Mouse (Mus musculus) heart, embryonic 13.5 days (tissue): Measurements from ENCODE around the gene Thegl. TPM values are rescaled to one million over a fixed set of nuclear protein-coding genes. Genes with fewer than 3 reads are reported as not detected.
"Not testable (repeated sequence)": the region's sequence is repeated elsewhere in the genome, so short reads cannot be mapped to it uniquely, and the experiment has no call there.

Experiments
- ATAC-seq: fragments of 200-750 bp; cut with Nextera tagmentation; 2 replicates; pipeline ENCODE4 v1.8.0; 2017; ENCODE audit warnings: moderate TSS enrichment; ENCODE audit not compliant: insufficient number of reproducible peaks, low FRiP score, low TSS enrichment; ENCODE audit errors: extremely low read depth
- H3K27ac ChIP-seq: fragments of 300-500 bp; sonication (generic); replicated peaks from 2 replicates; pipeline ENCODE4 v1.5.1; 2015; ENCODE audit warnings: moderate library complexity, mild to moderate bottlenecking, inconsistent platforms
- H3K27me3 ChIP-seq: fragments of 300-500 bp; sonication (generic); replicated peaks from 2 replicates; pipeline ENCODE4 v1.6.1; 2015; ENCODE audit warnings: mild to moderate bottlenecking, inconsistent platforms
- H3K36me3 ChIP-seq: fragments of 300-500 bp; sonication (generic); 2 replicates; pipeline ENCODE4 v1.6.1; 2015; ENCODE audit warnings: mild to moderate bottlenecking, inconsistent platforms
- H3K4me1 ChIP-seq: fragments of 300-500 bp; sonication (generic); 2 replicates; pipeline ENCODE4 v1.6.1; 2015; ENCODE audit warnings: inconsistent platforms
- H3K4me2 ChIP-seq: fragments of 300-500 bp; sonication (generic); 2 replicates; pipeline ENCODE4 v1.6.1; 2015; ENCODE audit warnings: inconsistent platforms, mild to moderate bottlenecking, moderate library complexity
- H3K4me3 ChIP-seq: fragments of 300-500 bp; sonication (generic); 2 replicates; pipeline ENCODE4 v1.5.1; 2015; ENCODE audit warnings: moderate library complexity, mild to moderate bottlenecking, inconsistent platforms
- H3K9ac ChIP-seq: fragments of 300-500 bp; sonication (generic); 2 replicates; pipeline ENCODE4 v1.6.1; 2015; ENCODE audit warnings: inconsistent platforms, mild to moderate bottlenecking, moderate library complexity
- H3K9me3 ChIP-seq: fragments of 300-500 bp; sonication (generic); 2 replicates; pipeline ENCODE4 v1.6.1; 2016; ENCODE audit warnings: inconsistent platforms
- WGBS: fragments of 180-500 bp; shearing (Covaris S2); methylation state at CpG from one replicate; pipeline ENCODE4 v1.1.7; 2015; ENCODE audit warnings: mixed read lengths; 5-methylcytosine and 5-hydroxymethylcytosine counted together
- polyA plus RNA-seq: library from polyadenylated mRNA; unstranded; fragments of >200 nt; fragmentation: Nextera tagmentation; extraction: Ambion mirVana; gene quantifications from 2 replicates; pipeline ENCODE4 v1.2.1, GENCODE M21; 2015

Thegl gene
- polyA plus RNA-seq, 1 experiment from 2014 or later, result 0.08 TPM

- no peak overlapping the region for H3K27ac ChIP-seq
- H3K9ac ChIP-seq, result no peak overlapping the region
- no peaks in the 10 kb centered on the region for H3K9me3 ChIP-seq
- H3K4me3 ChIP-seq, result no peak overlapping the region
- H3K4me2 ChIP-seq, result no peak overlapping the region
- peaks cover 50% of the 10 kb centered on the region for H3K36me3 ChIP-seq
- ATAC-seq, result no peak
- H3K4me1 ChIP-seq, result no peaks in the 10 kb centered on the region
- 89% methylated on average over 17 of the region's 17 CpGs for WGBS
- H3K27me3 ChIP-seq, result no peaks in the 10 kb centered on the region
Measured at GRCm38 (mm10) chr5:77001192-77001591, 14.6 kb upstream of the Thegl start.

GRCm38 (mm10) chr5:77004051-77004821 lies 11.6 kb upstream of the Thegl start, which contains the start of gene Arl9:
Gene Arl9 (plus strand): TSS chr5:77004055.
- Histone ChIP-seq H3K4me2 (no peak within 1 kb of the TSS), H3K9me3 (no peaks in the 10 kb centered on the region), H3K4me3 (no peak within 1 kb of the TSS), H3K27me3 (no peaks in the 10 kb centered on the region), H3K36me3 (peaks cover 22% of the 10 kb centered on the region), H3K4me1 (no peaks in the 10 kb centered on the region), H3K27ac (no peak within 1 kb of the TSS), H3K9ac (no peak within 1 kb of the TSS)
- no peak for ATAC-seq
- 86% methylated on average over 6 of the region's 6 CpGs for WGBS

GRCm38 (mm10) chr5:77010352-77010751 lies 5.5 kb upstream of the Thegl start:
- no peaks in the 10 kb centered on the region for H3K9me3 ChIP-seq
- H3K36me3 ChIP-seq, result no peaks in the 10 kb centered on the region
- H3K27me3 ChIP-seq, result peaks cover 5% of the 10 kb centered on the region; the same call in 1 of the 2 replicates
- no peak overlapping the region for H3K4me3 ChIP-seq
- H3K4me1 ChIP-seq, result no peaks in the 10 kb centered on the region
- H3K4me2 ChIP-seq, result no peak overlapping the region
- no peak overlapping the region for H3K9ac ChIP-seq
- H3K27ac ChIP-seq, result no peak overlapping the region
- no peak for ATAC-seq
- WGBS, result 74% methylated on average over 9 of the region's 9 CpGs

GRCm38 (mm10) chr5:77011082-77011481 lies 4.7 kb upstream of the Thegl start:
- WGBS, result 50% methylated on average over 3 of the region's 3 CpGs
- H3K4me1 ChIP-seq, result no peaks in the 10 kb centered on the region
- H3K4me2 ChIP-seq, result no peak overlapping the region
- H3K9me3 ChIP-seq, result no peaks in the 10 kb centered on the region
- H3K27me3 ChIP-seq, result peaks cover 6% of the 10 kb centered on the region; the same call in 1 of the 2 replicates
- H3K36me3 ChIP-seq, result no peaks in the 10 kb centered on the region
- no peak overlapping the region for H3K27ac ChIP-seq
- no peak for ATAC-seq
- H3K4me3 ChIP-seq, result no peak overlapping the region
- no peak overlapping the region for H3K9ac ChIP-seq

GRCm38 (mm10) chr5:77013171-77013570 lies 2.7 kb upstream of the Thegl start:
- no peak overlapping the region for H3K4me3 ChIP-seq
- WGBS, result 73% methylated on average over 3 of the region's 3 CpGs
- no peaks in the 10 kb centered on the region for H3K36me3 ChIP-seq
- no peak overlapping the region for H3K27ac ChIP-seq
- no peak overlapping the region for H3K9ac ChIP-seq
- H3K4me1 ChIP-seq, result no peaks in the 10 kb centered on the region
- H3K27me3 ChIP-seq, result peaks cover 9% of the 10 kb centered on the region
- ATAC-seq, result no peak
- H3K4me2 ChIP-seq, result no peak overlapping the region
- H3K9me3 ChIP-seq, result no peaks in the 10 kb centered on the region

GRCm38 (mm10) chr5:77028034-77028433 lies 12.2 kb downstream of the Thegl start:
- no peak overlapping the region for H3K27ac ChIP-seq
- ATAC-seq, result no peak
- H3K4me1 ChIP-seq, result no peaks in the 10 kb centered on the region
- WGBS, result 45% methylated on average over 3 of the region's 3 CpGs
- no peaks in the 10 kb centered on the region for H3K9me3 ChIP-seq
- H3K27me3 ChIP-seq, result no peaks in the 10 kb centered on the region
- H3K4me2 ChIP-seq, result no peak overlapping the region
- no peak overlapping the region for H3K4me3 ChIP-seq
- H3K36me3 ChIP-seq, result no peaks in the 10 kb centered on the region
- no peak overlapping the region for H3K9ac ChIP-seq

- no peaks in the 10 kb centered on the region for H3K4me1 ChIP-seq
- no peaks in the 10 kb centered on the region for H3K9me3 ChIP-seq
- H3K9ac ChIP-seq, result no peak overlapping the region
- WGBS, result 71% methylated on average over 5 of the region's 5 CpGs
- ATAC-seq, result no peak; the same call in 1 of the 2 replicates
- H3K27me3 ChIP-seq, result no peaks in the 10 kb centered on the region
- no peaks in the 10 kb centered on the region for H3K36me3 ChIP-seq
- H3K27ac ChIP-seq, result no peak overlapping the region
- H3K4me3 ChIP-seq, result no peak overlapping the region
- H3K4me2 ChIP-seq, result no peak overlapping the region
Measured at GRCm38 (mm10) chr5:77029735-77030134, 13.9 kb downstream of the Thegl start.

GRCm38 (mm10) chr5:77035101-77035500 lies 19.3 kb downstream of the Thegl start:
- H3K4me3 ChIP-seq, H3K4me1 ChIP-seq, H3K4me2 ChIP-seq, H3K36me3 ChIP-seq, H3K27me3 ChIP-seq, H3K9ac ChIP-seq, ATAC-seq, H3K27ac ChIP-seq, H3K9me3 ChIP-seq: not testable (repeated sequence)

GRCm38 (mm10) chr5:77038451-77038850 lies 22.6 kb downstream of the Thegl start:
- no peak overlapping the region for H3K9ac ChIP-seq
- no peak overlapping the region for H3K4me2 ChIP-seq
- no peaks in the 10 kb centered on the region for H3K27me3 ChIP-seq
- H3K4me3 ChIP-seq, result no peak overlapping the region
- 86% methylated on average over 10 of the region's 10 CpGs for WGBS
- H3K36me3 ChIP-seq, result no peaks in the 10 kb centered on the region
- no peak for ATAC-seq
- no peak overlapping the region for H3K27ac ChIP-seq
- H3K9me3 ChIP-seq, result no peaks in the 10 kb centered on the region
- H3K4me1 ChIP-seq, result no peaks in the 10 kb centered on the region

GRCm38 (mm10) chr5:77039391-77039790 lies 23.6 kb downstream of the Thegl start:
- no peak overlapping the region for H3K27ac ChIP-seq
- no peaks in the 10 kb centered on the region for H3K27me3 ChIP-seq
- H3K4me3 ChIP-seq, result no peak overlapping the region
- no peak overlapping the region for H3K9ac ChIP-seq
- no peak for ATAC-seq
- no peaks in the 10 kb centered on the region for H3K9me3 ChIP-seq
- H3K4me1 ChIP-seq, result no peaks in the 10 kb centered on the region
- H3K36me3 ChIP-seq, result no peaks in the 10 kb centered on the region
- H3K4me2 ChIP-seq, result no peak overlapping the region

GRCm38 (mm10) chr5:77044362-77044761 lies 28.5 kb downstream of the Thegl start:
- 55% methylated on average over 5 of the region's 5 CpGs for WGBS
- no peak overlapping the region for H3K4me2 ChIP-seq
- no peak for ATAC-seq
- H3K27me3 ChIP-seq, result no peaks in the 10 kb centered on the region
- no peak overlapping the region for H3K4me3 ChIP-seq
- no peaks in the 10 kb centered on the region for H3K36me3 ChIP-seq
- H3K4me1 ChIP-seq, result no peaks in the 10 kb centered on the region
- H3K9me3 ChIP-seq, result no peaks in the 10 kb centered on the region
- no peak overlapping the region for H3K27ac ChIP-seq
- no peak overlapping the region for H3K9ac ChIP-seq

GRCm38 (mm10) chr5:77052616-77053015 lies 36.8 kb downstream of the Thegl start:
- Histone ChIP-seq H3K9ac (no peak overlapping the region), H3K27me3 (no peaks in the 10 kb centered on the region), H3K4me2 (no peak overlapping the region), H3K27ac (no peak overlapping the region), H3K9me3 (0 out of 2 replicates have a peak, but pooled peaks cover 7% of the 10 kb centered on the region), H3K36me3 (no peaks in the 10 kb centered on the region), H3K4me3 (no peak overlapping the region), H3K4me1 (no peaks in the 10 kb centered on the region)
- no peak for ATAC-seq
- WGBS, result 80% methylated on average over 5 of the region's 5 CpGs
